In the genomic region with DNA sequence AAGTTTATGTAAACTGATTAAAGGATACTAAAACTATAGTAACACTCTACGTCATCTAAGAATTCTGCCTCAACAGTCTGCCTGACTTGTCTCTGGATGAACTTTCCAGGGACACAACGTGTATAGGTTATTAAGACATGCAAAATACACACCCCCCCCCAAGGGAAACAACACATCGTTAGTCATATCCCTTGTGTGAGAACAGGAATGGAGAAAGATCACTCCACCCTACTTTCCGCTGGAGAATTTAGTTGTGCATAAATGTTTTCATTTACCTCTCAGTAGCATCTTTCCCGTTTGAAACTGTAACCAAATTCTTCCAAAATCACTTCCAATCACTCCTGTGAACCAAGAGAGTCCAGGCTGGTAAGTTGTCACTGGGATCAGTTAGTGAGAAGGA, we compare ENCODE assay signal across 25 mouse cellular contexts. TPM values are rescaled to one million over a fixed set of nuclear protein-coding genes. Genes with fewer than 3 reads are reported as not detected.
"Had no signal": no experiment of that assay in that cellular context is flagged by ENCODE, and none has a peak within 500 bp of the region (broad histone marks: within the 10 kb centered on the region; RNA-seq: fewer than 3 reads in every experiment).

Gene Olfr651 (plus strand): TSS at position 301 of the 400 bp plus-strand sequence.

- H3K27ac ChIP-seq: neural tube, embryonic 12.5 days; neural tube, embryonic 13.5 days; neural tube, embryonic 15.5 days; stomach, embryonic 15.5 days; stomach, postnatal 0 days had no signal

- H3K4me2 ChIP-seq: neural tube, embryonic 12.5 days; neural tube, embryonic 13.5 days; neural tube, embryonic 15.5 days; stomach, embryonic 15.5 days had no signal

- H3K4me1 ChIP-seq: neural tube, embryonic 12.5 days; neural tube, embryonic 13.5 days; neural tube, embryonic 15.5 days; stomach, embryonic 15.5 days had no signal

- DNase-seq: right cerebral cortex, adult 18-20 months; right cerebral cortex, postnatal 14 days; right cerebral cortex, postnatal 25 days; right cerebral cortex, postnatal 4 days; spleen, adult 18-20 months; thymus, adult 18-20 months; thymus, adult 2 months; thymus, postnatal 14 days; thymus, postnatal 25 days; thymus, postnatal 36 days; thymus, postnatal 4 days had no signal

- H3K9ac ChIP-seq: neural tube, embryonic 12.5 days; neural tube, embryonic 13.5 days; neural tube, embryonic 15.5 days; stomach, embryonic 15.5 days had no signal

- H3K4me3 ChIP-seq: neural tube, embryonic 12.5 days; neural tube, embryonic 13.5 days; neural tube, embryonic 15.5 days; stomach, embryonic 15.5 days had no signal

- H3K9me3 ChIP-seq: neural tube, embryonic 12.5 days; neural tube, embryonic 13.5 days; neural tube, embryonic 15.5 days; stomach, embryonic 15.5 days had no signal

- H3K36me3 ChIP-seq: neural tube, embryonic 12.5 days; neural tube, embryonic 13.5 days; neural tube, embryonic 15.5 days; stomach, embryonic 15.5 days had no signal

- H3K27me3 ChIP-seq: neural tube, embryonic 12.5 days; neural tube, embryonic 13.5 days; neural tube, embryonic 15.5 days; stomach, embryonic 15.5 days had no signal

RNA-seq across cellular contexts. Expression of gene Olfr651, which starts in this region (rescaled TPM):
- total RNA-seq: neutrophil, adult 5-6 weeks had no signal
- polyA plus RNA-seq: neural tube, embryonic 11.5 days; neural tube, embryonic 12.5 days; neural tube, embryonic 13.5 days; neural tube, embryonic 15.5 days; small intestine, adult 2 months; spleen, adult 2 months; stomach, embryonic 14.5 days; stomach, embryonic 15.5 days; stomach, embryonic 16.5 days; stomach, postnatal 0 days; testis, adult 2 months; thymus, adult 2 months; thymus, postnatal 0 days; urinary bladder, adult 2 months had no signal
